Mouse (Mus musculus) erythroblast, embryonic 14.5 days (primary cell): Measurements from ENCODE around the gene Slc48a1.

Source experiments
- GATA1 ChIP-seq: IDR thresholded peaks from 2 replicates; pipeline ENCODE4 v1.6.1; 2012; ENCODE audit warnings: low read length, inconsistent platforms, mixed read lengths
- TAL1 ChIP-seq: IDR thresholded peaks from 3 replicates; pipeline ENCODE4 v1.6.1; 2012; ENCODE audit warnings: low read length, inconsistent platforms, mixed read lengths

- TF ChIP-seq TAL1 (no peak), GATA1 (no peak)
Observed at GRCm38 (mm10) chr15:97814703-97815102, 36.4 kb downstream of the Slc48a1 start.
